Mouse (Mus musculus): ENCODE data around the gene Skor1.

Skor1 gene

GRCm38 (mm10) chr9:63149372-63149766 lies 608 bp upstream of the Skor1 start:
- DNase-seq (ENCODE audit: low spot score) = no peak

- DNase-seq (ENCODE audit: low spot score) = no peak
These were observed 863 bp downstream of the Skor1 start for GRCm38 (mm10) chr9:63147786-63148409.

- DNase-seq (ENCODE audit: low spot score) = no peak
These were observed 1.5 kb downstream of the Skor1 start for GRCm38 (mm10) chr9:63147296-63147695.

GRCm38 (mm10) chr9:63146856-63147274 lies 1.9 kb downstream of the Skor1 start:
- no peak for DNase-seq (ENCODE audit: low spot score)

GRCm38 (mm10) chr9:63146126-63146855 lies 2.5 kb downstream of the Skor1 start:
- DNase-seq (ENCODE audit: low spot score) = no peak

GRCm38 (mm10) chr9:63145249-63146125 lies 3.3 kb downstream of the Skor1 start:
- DNase-seq (ENCODE audit: low spot score) = no peak

- DNase-seq (ENCODE audit: low spot score) = no peak
These were observed 4.1 kb downstream of the Skor1 start for GRCm38 (mm10) chr9:63144502-63145248.

- no peak for DNase-seq (ENCODE audit: low spot score)
These were observed 4.9 kb downstream of the Skor1 start for GRCm38 (mm10) chr9:63143641-63144501.

- DNase-seq (ENCODE audit: low spot score) = no peak
These were observed 5.5 kb downstream of the Skor1 start for GRCm38 (mm10) chr9:63143227-63143626.

GRCm38 (mm10) chr9:63142335-63143036 lies 6.3 kb downstream of the Skor1 start:
- no peak for DNase-seq (ENCODE audit: low spot score)

GRCm38 (mm10) chr9:63141641-63142334 lies 7.0 kb downstream of the Skor1 start:
- no peak for DNase-seq (ENCODE audit: low spot score)

GRCm38 (mm10) chr9:63140211-63140610 lies 8.6 kb downstream of the Skor1 start:
- no peak for DNase-seq (ENCODE audit: low spot score)

GRCm38 (mm10) chr9:63139661-63140060 lies 9.1 kb downstream of the Skor1 start:
- no peak for DNase-seq (ENCODE audit: low spot score)

GRCm38 (mm10) chr9:63138481-63138967 lies 10.2 kb downstream of the Skor1 start:
- DNase-seq (ENCODE audit: low spot score) = no peak

GRCm38 (mm10) chr9:63137615-63137915 lies 11.2 kb downstream of the Skor1 start:
- DNase-seq (ENCODE audit: low spot score) = no peak

GRCm38 (mm10) chr9:63136756-63137614 lies 11.8 kb downstream of the Skor1 start:
- no peak for DNase-seq (ENCODE audit: low spot score)

GRCm38 (mm10) chr9:63136241-63136640 lies 12.5 kb downstream of the Skor1 start:
- no peak for DNase-seq (ENCODE audit: low spot score)

GRCm38 (mm10) chr9:63135801-63136200 lies 13.0 kb downstream of the Skor1 start:
- peak; percentile 41 for DNase-seq (ENCODE audit: low spot score)

GRCm38 (mm10) chr9:63135356-63135755 lies 13.4 kb downstream of the Skor1 start:
- no peak for DNase-seq (ENCODE audit: low spot score)
